Mouse (Mus musculus): ENCODE measurements around the gene Tmc4. TPM values are rescaled to one million over a fixed set of nuclear protein-coding genes. Genes with fewer than 3 reads are reported as not detected.

The Tmc4 gene
- polyA plus RNA-seq, 1 experiment, result 39.8 TPM

- WGBS, result 8% methylated on average over 5 of the region's 5 CpGs
- Histone ChIP-seq H3K4me1 (ENCODE audit: control insufficient read depth, insufficient read depth, low read length) (peaks cover 5% of the 10 kb centered on the region), H3K4me3 (replicated peaks; ENCODE audit: control insufficient read depth, low read depth, low read length) (no peak overlapping the region), H3K27ac (ENCODE audit: control insufficient read depth, insufficient read depth, low read depth, low read length, poor library complexity) (no peak overlapping the region)
- TF ChIP-seq POLR2A (IDR thresholded peaks at IDR 0.05; ENCODE audit: borderline replicate concordance, control insufficient read depth, low read depth, low read length) (no peak), CTCF (IDR thresholded peaks at IDR 0.05; ENCODE audit: control insufficient read depth, insufficient read depth, low read length) (no peak)
These were observed 33.9 kb downstream of the Tmc4 start for GRCm38 (mm10) chr7:3643412-3643811.

GRCm38 (mm10) chr7:3630478-3630815 is 46.9 kb downstream of the Tmc4 start:
- TF ChIP-seq POLR2A (IDR thresholded peaks at IDR 0.05; ENCODE audit: borderline replicate concordance, control insufficient read depth, low read depth, low read length), result no peak
- TF ChIP-seq CTCF (IDR thresholded peaks at IDR 0.05; ENCODE audit: control insufficient read depth, insufficient read depth, low read length), result no peak; the same call in 1 of the 2 replicates
- WGBS, result 53% methylated on average over 3 of the region's 3 CpGs
- Histone ChIP-seq H3K4me1 (ENCODE audit: control insufficient read depth, insufficient read depth, low read length) (peaks cover 2% of the 10 kb centered on the region), H3K4me3 (replicated peaks; ENCODE audit: control insufficient read depth, low read depth, low read length) (peak overlapping the region; percentile 86), H3K27ac (ENCODE audit: control insufficient read depth, insufficient read depth, low read depth, low read length, poor library complexity) (no peak overlapping the region)

GRCm38 (mm10) chr7:3629543-3630477 is 47.5 kb downstream of the Tmc4 start, which contains the start of the genes Tfpt and Prpf31:
Tfpt (minus strand) TSS chr7:3629929.
Prpf31 (plus strand) TSS chr7:3629985.
- under 1% methylated on average over 47 of the region's 47 CpGs for WGBS
- peaks cover 2% of the 10 kb centered on the region for H3K4me1 ChIP-seq (ENCODE audit: control insufficient read depth, insufficient read depth, low read length)

GRCm38 (mm10) chr7:3629030-3629429 is 48.3 kb downstream of the Tmc4 start:
- 31% methylated on average over 4 of the region's 4 CpGs for WGBS
- H3K4me3 ChIP-seq (replicated peaks; ENCODE audit: control insufficient read depth, low read depth, low read length), result peak overlapping the region; percentile 86
- no peak for TF ChIP-seq CTCF (IDR thresholded peaks at IDR 0.05; ENCODE audit: control insufficient read depth, insufficient read depth, low read length)
- TF ChIP-seq POLR2A (IDR thresholded peaks at IDR 0.05; ENCODE audit: borderline replicate concordance, control insufficient read depth, low read depth, low read length), result no peak
- peaks cover 2% of the 10 kb centered on the region for H3K4me1 ChIP-seq (ENCODE audit: control insufficient read depth, insufficient read depth, low read length)
- H3K27ac ChIP-seq (ENCODE audit: control insufficient read depth, insufficient read depth, low read depth, low read length, poor library complexity), result peak overlapping the region; percentile 76; the same call in 1 of the 2 replicates

More at GRCm38 (mm10) chr7:3629543-3630477, 47.5 kb downstream of the Tmc4 start, which contains the start of the genes Tfpt and Prpf31:
- peak within 1 kb of the TSS; percentile 86 for H3K4me3 ChIP-seq (replicated peaks; ENCODE audit: control insufficient read depth, low read depth, low read length)
- TF ChIP-seq CTCF (IDR thresholded peaks at IDR 0.05; ENCODE audit: control insufficient read depth, insufficient read depth, low read length) (no peak), POLR2A (IDR thresholded peaks at IDR 0.05; ENCODE audit: borderline replicate concordance, control insufficient read depth, low read depth, low read length) (0 out of 2 replicates have a peak, but pooled peaks have one; percentile 39)
- peak within 1 kb of the TSS; percentile 76 for H3K27ac ChIP-seq (ENCODE audit: control insufficient read depth, insufficient read depth, low read depth, low read length, poor library complexity)

GRCm38 (mm10) chr7:3617242-3617995 is 59.9 kb downstream of the Tmc4 start, which contains the start of gene Ndufa3:
Ndufa3 (plus strand) TSS chr7:3617373.
- Histone ChIP-seq H3K27ac (ENCODE audit: control insufficient read depth, insufficient read depth, low read depth, low read length, poor library complexity) (peak within 1 kb of the TSS; percentile 13; the same call in 1 of the 2 replicates), H3K4me3 (replicated peaks; ENCODE audit: control insufficient read depth, low read depth, low read length) (peak within 1 kb of the TSS; percentile 76), H3K4me1 (ENCODE audit: control insufficient read depth, insufficient read depth, low read length) (no peaks in the 10 kb centered on the region)
- under 1% methylated on average over 32 of the region's 32 CpGs for WGBS
- peak; percentile 54; the same call in 1 of the 2 replicates for TF ChIP-seq POLR2A (IDR thresholded peaks at IDR 0.05; ENCODE audit: borderline replicate concordance, control insufficient read depth, low read depth, low read length)
- TF ChIP-seq CTCF (IDR thresholded peaks at IDR 0.05; ENCODE audit: control insufficient read depth, insufficient read depth, low read length), result no peak

- 36% methylated on average over 6 of the region's 6 CpGs for WGBS
- H3K4me3 ChIP-seq (replicated peaks; ENCODE audit: control insufficient read depth, low read depth, low read length), result no peak overlapping the region
- H3K27ac ChIP-seq (ENCODE audit: control insufficient read depth, insufficient read depth, low read depth, low read length, poor library complexity), result no peak overlapping the region
- no peaks in the 10 kb centered on the region for H3K4me1 ChIP-seq (ENCODE audit: control insufficient read depth, insufficient read depth, low read length)
- TF ChIP-seq CTCF (IDR thresholded peaks at IDR 0.05; ENCODE audit: control insufficient read depth, insufficient read depth, low read length) (no peak), POLR2A (IDR thresholded peaks at IDR 0.05; ENCODE audit: borderline replicate concordance, control insufficient read depth, low read depth, low read length) (no peak)
These were observed 60.7 kb downstream of the Tmc4 start for GRCm38 (mm10) chr7:3616389-3617241.

- TF ChIP-seq CTCF (IDR thresholded peaks at IDR 0.05; ENCODE audit: control insufficient read depth, insufficient read depth, low read length), result no peak
- TF ChIP-seq POLR2A (IDR thresholded peaks at IDR 0.05; ENCODE audit: borderline replicate concordance, control insufficient read depth, low read depth, low read length), result no peak
- no peaks in the 10 kb centered on the region for H3K4me1 ChIP-seq (ENCODE audit: control insufficient read depth, insufficient read depth, low read length)
- no peak within 1 kb of the TSS for H3K4me3 ChIP-seq (replicated peaks; ENCODE audit: control insufficient read depth, low read depth, low read length)
- 70% methylated on average over 4 of the region's 4 CpGs for WGBS
- H3K27ac ChIP-seq (ENCODE audit: control insufficient read depth, insufficient read depth, low read depth, low read length, poor library complexity), result no peak within 1 kb of the TSS
These were observed 61.3 kb downstream of the Tmc4 start, which contains the start of gene Oscar for GRCm38 (mm10) chr7:3616057-3616388. Oscar (minus strand) TSS chr7:3616157.

Other genes starting within 250 kb of the Tmc4 start
- gene Tarm1, start 174.9 kb downstream of the Tmc4 start, polyA plus RNA-seq (2011; ENCODE audit: insufficient read depth, insufficient read length, low replicate concordance, missing spikeins), result 7.8 and 11.9 TPM in 2 replicates
- gene Oscar, start 61.4 kb downstream of the Tmc4 start, polyA plus RNA-seq (2011; ENCODE audit: insufficient read depth, insufficient read length, low replicate concordance, missing spikeins), result 1.1 TPM in 1 of 2 replicates, not detected in the other
- gene Ndufa3, start 60.2 kb downstream of the Tmc4 start, polyA plus RNA-seq (2011; ENCODE audit: insufficient read depth, insufficient read length, low replicate concordance, missing spikeins), result 372 and 377 TPM in 2 replicates
- 12.2 and 42.0 TPM in 2 replicates for gene Tfpt, start 47.6 kb downstream of the Tmc4 start, polyA plus RNA-seq (2011; ENCODE audit: insufficient read depth, insufficient read length, low replicate concordance, missing spikeins)
- 26.4 and 45.2 TPM in 2 replicates for gene Prpf31, start 47.6 kb downstream of the Tmc4 start, polyA plus RNA-seq (2011; ENCODE audit: insufficient read depth, insufficient read length, low replicate concordance, missing spikeins)
- 72.1 and 112 TPM in 2 replicates for gene Cnot3, start 32.3 kb downstream of the Tmc4 start, polyA plus RNA-seq (2011; ENCODE audit: insufficient read depth, insufficient read length, low replicate concordance, missing spikeins)
- 5.5 and 9.8 TPM in 2 replicates for gene Leng1, start 11.7 kb downstream of the Tmc4 start, polyA plus RNA-seq (2011; ENCODE audit: insufficient read depth, insufficient read length, low replicate concordance, missing spikeins)
- 23.8 and 25.8 TPM in 2 replicates for gene Tsen34, start 15.3 kb upstream of the Tmc4 start, polyA plus RNA-seq (2011; ENCODE audit: insufficient read depth, insufficient read length, low replicate concordance, missing spikeins)
- gene Mboat7, start 16.0 kb upstream of the Tmc4 start, polyA plus RNA-seq (2011; ENCODE audit: insufficient read depth, insufficient read length, low replicate concordance, missing spikeins), result 19.5 and 43.5 TPM in 2 replicates
- gene Rps9, start 26.4 kb upstream of the Tmc4 start, polyA plus RNA-seq (2011; ENCODE audit: insufficient read depth, insufficient read length, low replicate concordance, missing spikeins), result 3,380 and 3,507 TPM in 2 replicates
- gene Pirb, start 42.8 kb upstream of the Tmc4 start, polyA plus RNA-seq (2011; ENCODE audit: insufficient read depth, insufficient read length, low replicate concordance, missing spikeins), result 41.4 and 143 TPM in 2 replicates
- gene Gm15448, start 148.1 kb upstream of the Tmc4 start, polyA plus RNA-seq (2011; ENCODE audit: insufficient read depth, insufficient read length, low replicate concordance, missing spikeins), result 0.72 and 4.4 TPM in 2 replicates
- gene Pira2, start 167.5 kb upstream of the Tmc4 start, polyA plus RNA-seq (2011; ENCODE audit: insufficient read depth, insufficient read length, low replicate concordance, missing spikeins), result 8.9 and 15.8 TPM in 2 replicates
- gene Gm14548, start 220.6 kb upstream of the Tmc4 start, polyA plus RNA-seq (2011; ENCODE audit: insufficient read depth, insufficient read length, low replicate concordance, missing spikeins), result 3.1 and 17.6 TPM in 2 replicates
- 5.3 and 20.8 TPM in 2 replicates for gene Lilra6, start 237.9 kb upstream of the Tmc4 start, polyA plus RNA-seq (2011; ENCODE audit: insufficient read depth, insufficient read length, low replicate concordance, missing spikeins)

All from bone marrow, adult 2 months (tissue).